Mouse (Mus musculus) urinary bladder, adult 2 months (tissue): ENCODE results near the gene Fgfbp1. TPM values are rescaled to one million over a fixed set of nuclear protein-coding genes. Genes with fewer than 3 reads are reported as not detected.

ENCODE experiments used
- DNase-seq: peaks from one replicate; pipeline ENCODE4 v3.0.0; 2022; ENCODE audit warnings: low spot score
- polyA plus RNA-seq: library from polyadenylated mRNA; depleted of rRNA; stranded (reverse); fragments of >200 nt; gene quantifications from 2 replicates; pipeline ENCODE4 v1.2.3, GENCODE M21; 2012; rRNA removed

Fgfbp1 gene
- polyA plus RNA-seq = not detected in 2 replicates

GRCm38 (mm10) chr5:43981620-43982019 lies at the start of gene Fgfbp1:
Gene Fgfbp1 (minus strand): TSS chr5:43981779.
- no peak for DNase-seq

GRCm38 (mm10) chr5:43998295-43998989 lies 16.9 kb upstream of the Fgfbp1 start:
- no peak for DNase-seq

- DNase-seq = no peak
These were observed 16.0 kb upstream of the Fgfbp1 start for GRCm38 (mm10) chr5:43997626-43998025.

GRCm38 (mm10) chr5:43996162-43996561 lies 14.6 kb upstream of the Fgfbp1 start:
- DNase-seq = no peak

- DNase-seq = no peak
These were observed 13.4 kb upstream of the Fgfbp1 start for GRCm38 (mm10) chr5:43994981-43995380.

GRCm38 (mm10) chr5:43990316-43990715 lies 8.7 kb upstream of the Fgfbp1 start:
- DNase-seq = peak; percentile 41

GRCm38 (mm10) chr5:43989017-43989416 lies 7.4 kb upstream of the Fgfbp1 start:
- no peak for DNase-seq

- DNase-seq = no peak
These were observed 4.6 kb upstream of the Fgfbp1 start for GRCm38 (mm10) chr5:43986212-43986611.

- DNase-seq = no peak
These were observed 1.3 kb upstream of the Fgfbp1 start for GRCm38 (mm10) chr5:43982896-43983295.

GRCm38 (mm10) chr5:43980397-43980796 lies 1.2 kb downstream of the Fgfbp1 start:
- DNase-seq = no peak

- DNase-seq = no peak
These were observed 4.6 kb downstream of the Fgfbp1 start for GRCm38 (mm10) chr5:43976821-43977561.

- DNase-seq = no peak
These were observed 7.4 kb downstream of the Fgfbp1 start for GRCm38 (mm10) chr5:43974166-43974565.

GRCm38 (mm10) chr5:43971156-43971555 lies 10.4 kb downstream of the Fgfbp1 start:
- DNase-seq = no peak

GRCm38 (mm10) chr5:43970532-43970931 lies 11.0 kb downstream of the Fgfbp1 start:
- no peak for DNase-seq

- DNase-seq = no peak
These were observed 12.9 kb downstream of the Fgfbp1 start for GRCm38 (mm10) chr5:43968634-43969033.

GRCm38 (mm10) chr5:43961056-43961455 lies 20.5 kb downstream of the Fgfbp1 start:
- no peak for DNase-seq

GRCm38 (mm10) chr5:43959884-43960440 lies 21.6 kb downstream of the Fgfbp1 start:
- DNase-seq = no peak

GRCm38 (mm10) chr5:43953241-43953640 lies 28.3 kb downstream of the Fgfbp1 start:
- no peak for DNase-seq

- DNase-seq = peak; percentile 44
These were observed 32.8 kb downstream of the Fgfbp1 start for GRCm38 (mm10) chr5:43948748-43949275.

- peak; percentile 68 for DNase-seq
These were observed 33.4 kb downstream of the Fgfbp1 start for GRCm38 (mm10) chr5:43948111-43948743.

GRCm38 (mm10) chr5:43947330-43947977 lies 34.1 kb downstream of the Fgfbp1 start:
- DNase-seq = no peak

GRCm38 (mm10) chr5:43933269-43933668 lies 48.3 kb downstream of the Fgfbp1 start:
- DNase-seq = no peak
